Mouse (Mus musculus) lung, postnatal 0 days (tissue): ENCODE data around the gene Rph3al.

Experiments
- CTCF ChIP-seq: IDR thresholded peaks from 2 replicates; pipeline ENCODE4 v1.5.1; 2016; ENCODE audit warnings: antibody characterized with exemption, mild to moderate bottlenecking
- EP300 ChIP-seq: IDR thresholded peaks from 2 replicates; pipeline ENCODE4 v1.6.1; 2016; ENCODE audit warnings: antibody characterized with exemption, mild to moderate bottlenecking, control low read depth

DNA sequence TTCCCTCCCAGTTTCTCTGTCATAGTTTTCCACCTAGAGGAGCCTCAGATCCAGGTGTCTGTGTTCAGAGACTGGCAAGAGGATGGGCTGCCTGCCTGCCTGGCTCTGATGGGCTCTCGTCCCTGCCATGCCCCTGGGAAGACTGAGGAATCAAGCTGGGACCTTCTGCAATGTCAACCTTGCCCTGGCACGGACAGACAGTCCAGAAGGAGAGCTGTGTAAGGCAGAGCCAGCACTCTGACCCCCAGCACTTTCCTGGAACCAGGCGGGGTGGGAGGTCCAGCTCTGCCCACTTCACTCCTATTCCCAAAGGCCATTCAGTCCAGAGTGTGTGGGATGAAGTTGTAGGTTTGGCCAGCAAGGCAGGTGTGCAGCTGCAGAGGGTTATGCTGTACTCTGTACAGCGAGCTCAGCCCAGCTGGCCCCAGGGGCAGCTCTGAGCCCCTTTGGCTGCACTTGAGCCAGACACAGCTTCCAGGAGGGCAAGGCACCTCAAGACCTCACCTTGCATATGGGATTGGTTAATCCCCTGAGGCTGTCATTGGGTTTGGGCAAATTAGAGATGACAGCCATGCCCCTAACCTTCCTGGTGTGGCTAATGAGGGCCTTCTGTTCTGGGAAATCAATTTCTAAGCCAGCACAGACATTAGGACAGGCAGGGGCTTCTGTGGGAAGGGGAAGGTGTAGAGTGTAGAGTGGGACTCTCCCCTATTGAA is 95.2 kb downstream of the Rph3al start:
- TF ChIP-seq CTCF = no peak
- no peak for TF ChIP-seq EP300
